Mouse (Mus musculus): Measurements from ENCODE around the gene Pde6g.
"Not testable (repeated sequence)": the region's sequence is repeated elsewhere in the genome, so short reads cannot be mapped to it uniquely, and the experiment has no call there.

Gene Pde6g

DNA sequence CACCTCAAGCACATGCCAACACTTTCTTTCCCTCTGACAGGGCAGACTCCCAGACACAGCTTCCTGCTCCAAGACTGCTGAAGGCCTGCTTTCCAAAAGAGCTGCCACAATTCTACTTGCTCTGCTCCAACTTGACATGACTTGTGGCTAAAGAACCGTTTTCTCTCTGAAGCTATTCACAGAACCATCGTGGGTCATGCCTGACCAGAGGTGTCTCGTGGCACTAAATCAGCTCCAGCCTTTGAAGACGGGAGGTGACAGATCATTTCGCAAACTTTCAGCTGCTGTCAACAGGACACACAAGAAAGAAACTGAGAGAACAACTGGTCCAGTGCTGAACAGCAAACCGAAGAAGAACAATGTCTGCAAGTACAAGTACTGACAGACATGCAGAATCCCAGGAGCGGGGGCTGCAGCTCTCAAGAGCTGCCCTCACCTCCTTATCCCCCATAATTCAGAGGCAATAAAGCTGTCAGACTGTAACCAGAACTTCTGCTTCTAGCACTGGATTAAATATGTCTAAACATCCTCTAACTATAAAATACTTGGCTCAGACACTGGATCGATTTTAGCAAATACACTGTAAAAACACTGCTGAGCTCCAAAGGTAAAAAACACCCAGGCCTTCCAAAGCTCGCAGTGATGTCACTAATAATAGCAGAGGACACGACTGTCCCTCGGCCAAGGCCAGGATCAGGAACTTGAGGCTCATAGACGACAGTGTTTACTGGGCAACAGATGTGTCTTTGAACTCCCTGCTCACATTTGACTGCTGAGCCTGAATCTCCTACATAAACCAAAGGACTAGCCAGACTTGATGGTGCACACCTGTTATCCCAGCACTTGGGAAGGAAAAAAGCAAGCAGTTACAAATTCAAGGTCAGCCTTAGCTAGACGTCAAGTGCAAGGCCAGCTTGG, 30.4 kb downstream of the Pde6g start:
- DNase-seq (ENCODE audit: inconsistent ontology term): no peak

DNA sequence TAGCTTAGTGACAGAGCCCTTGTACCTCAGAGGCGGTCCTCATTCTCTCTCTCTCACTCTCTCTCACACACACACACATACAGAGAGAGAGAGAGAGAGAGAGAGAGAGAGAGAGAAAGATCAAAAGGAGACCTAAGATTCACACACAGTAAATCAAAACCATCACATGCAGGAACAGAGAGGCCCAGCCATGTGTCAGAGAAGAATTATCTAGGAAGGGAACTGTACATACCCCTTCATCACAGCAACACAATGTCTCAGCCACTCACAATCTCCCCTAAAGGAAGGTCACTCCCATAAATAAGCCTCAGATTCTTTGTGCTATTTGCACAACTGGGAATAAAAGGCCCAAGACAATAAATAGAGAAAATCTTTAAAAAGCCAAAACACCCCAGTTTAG, 34.7 kb downstream of the Pde6g start:
- DNase-seq (ENCODE audit: inconsistent ontology term): no peak

DNA sequence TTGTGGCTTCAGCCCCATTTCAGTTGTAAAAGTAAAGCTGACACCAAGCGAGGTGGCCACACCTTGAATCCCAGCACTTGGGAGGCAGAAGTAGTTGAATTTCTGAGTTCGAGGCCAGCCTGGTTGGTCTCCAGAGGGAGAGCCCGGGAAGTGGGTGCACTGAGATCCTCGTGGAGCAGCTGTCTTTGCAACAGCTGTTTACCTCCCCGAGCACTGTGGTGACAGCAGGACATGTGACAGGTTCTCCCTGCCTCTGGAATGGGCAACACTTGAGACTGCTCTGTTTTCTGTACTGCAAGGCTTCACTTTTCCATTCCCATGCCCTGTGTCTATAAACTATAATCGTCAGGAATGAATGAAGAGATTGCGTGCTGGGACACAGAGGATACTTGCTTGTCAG, 35.4 kb downstream of the Pde6g start:
- no peak for DNase-seq (ENCODE audit: inconsistent ontology term)

DNA sequence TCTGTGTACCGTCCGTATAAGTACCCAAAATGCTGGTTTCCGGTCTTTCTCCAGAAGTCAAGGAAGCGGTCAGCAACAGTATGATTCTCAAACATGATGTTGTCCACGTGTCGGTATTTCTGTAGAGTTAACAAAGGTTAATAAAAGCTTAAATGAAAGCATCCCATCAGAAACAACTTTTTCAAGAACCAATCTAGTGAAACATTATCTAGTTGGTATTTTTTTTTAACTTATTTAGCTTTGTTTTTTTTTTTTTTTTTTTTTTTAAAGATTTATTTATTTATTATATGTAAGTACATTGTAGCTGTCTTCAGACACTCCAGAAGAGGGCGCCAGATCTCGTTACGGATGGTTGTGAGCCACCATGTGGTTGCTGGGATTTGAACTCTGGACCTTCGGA, 39.7 kb downstream of the Pde6g start:
- not testable (repeated sequence) for DNase-seq (ENCODE audit: inconsistent ontology term)

DNA sequence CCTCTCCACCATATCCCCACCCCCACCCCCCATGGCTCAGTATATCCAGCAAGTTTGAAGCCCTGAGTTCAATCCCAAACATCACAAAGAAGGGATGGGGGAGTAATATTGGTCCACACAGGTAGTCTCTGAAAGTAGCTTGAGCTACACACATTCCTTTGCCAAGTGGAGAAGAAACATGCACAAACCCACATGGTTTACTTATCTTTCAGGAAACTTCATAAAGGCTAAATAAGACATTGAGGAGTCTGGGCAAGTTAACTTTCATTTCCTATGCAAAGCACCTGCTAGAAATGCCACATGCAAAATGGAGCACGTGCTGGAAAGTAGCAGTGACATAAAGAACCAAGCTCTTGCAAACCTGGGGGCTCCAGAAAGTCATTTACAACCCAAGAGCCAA, 46.9 kb downstream of the Pde6g start:
- DNase-seq (ENCODE audit: inconsistent ontology term): no peak

DNA sequence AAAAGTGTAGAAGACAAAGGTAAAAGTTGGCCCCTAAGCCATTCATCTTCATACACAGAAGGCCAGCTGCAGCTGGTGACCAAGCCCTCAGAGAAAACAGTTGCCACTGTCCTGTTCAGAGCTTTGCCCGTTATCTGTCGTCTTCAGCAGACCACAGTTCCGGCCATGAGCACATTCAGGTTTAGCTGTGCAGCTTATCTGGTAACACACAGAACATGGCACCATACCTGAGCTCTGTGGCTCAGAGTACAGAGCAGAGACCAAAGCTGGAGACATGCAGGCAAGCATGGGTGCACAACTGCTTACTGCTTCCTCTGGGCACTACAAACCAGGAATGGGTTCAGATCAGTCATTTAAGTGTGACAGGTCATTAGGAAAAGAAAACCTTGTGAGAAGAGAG, 47.4 kb downstream of the Pde6g start:
- DNase-seq (ENCODE audit: inconsistent ontology term): no peak

DNA sequence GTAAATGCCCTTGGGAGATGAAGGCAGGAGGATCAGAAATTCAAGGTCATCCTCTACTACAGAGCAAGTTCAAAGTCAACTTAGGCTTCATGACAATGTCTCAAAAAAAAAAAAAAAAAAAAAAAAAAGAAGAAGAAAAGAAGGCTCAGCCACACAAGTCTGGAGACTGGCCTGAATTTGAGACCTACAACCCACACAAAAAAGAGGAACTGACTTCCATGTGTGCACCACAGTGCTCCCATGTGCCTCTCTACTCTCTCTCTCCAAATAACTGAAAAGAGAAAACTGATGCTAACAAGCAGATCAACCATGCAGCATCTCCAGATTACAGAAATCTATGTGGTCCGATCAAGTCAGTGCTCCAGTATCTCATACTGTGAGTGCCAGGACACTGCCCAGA, 48.5 kb downstream of the Pde6g start:
- DNase-seq (ENCODE audit: inconsistent ontology term): no peak

DNA sequence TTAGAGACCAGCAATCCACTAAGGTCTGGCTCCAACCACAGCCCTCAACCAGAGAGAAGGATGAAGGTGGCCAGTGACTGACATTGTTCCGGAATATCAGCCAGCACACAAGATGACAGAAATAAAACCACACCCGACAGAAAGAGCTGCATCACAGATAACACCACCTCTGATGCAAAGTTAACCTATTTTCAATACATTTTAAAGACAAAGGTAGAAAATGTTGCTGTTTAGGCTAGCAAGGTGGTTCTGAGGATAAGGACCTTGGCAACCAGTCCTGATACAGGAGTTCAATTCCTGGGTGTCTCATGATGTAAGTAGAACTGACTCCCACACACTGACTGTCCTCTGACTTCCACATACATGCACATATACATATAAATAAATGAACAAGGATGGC, 54.0 kb downstream of the Pde6g start:
- DNase-seq (ENCODE audit: inconsistent ontology term): no peak
